Mouse (Mus musculus) spleen, postnatal 4 days (tissue): ENCODE measurements at regions not wholly inside any gene's neighbourhood (a gene's known extent, or its start where the extent isn't known, plus 50 kb on each side); places are given as distances from the start of the nearest gene placed in this dataset.

Experiments used
- DNase-seq, 2 experiments: peaks; one replicate each; pipeline ENCODE4 v3.0.0; 2022; ENCODE audit warnings: low spot score in 2 of 2

- no peak for DNase-seq
Observed at GRCm38 (mm10) chr6:81323690-81324089, 599.8 kb upstream of the Gcfc2 start.

- no peak for DNase-seq
Observed at GRCm38 (mm10) chr6:81363969-81364529, 559.4 kb upstream of the Gcfc2 start.

GRCm38 (mm10) chr6:81388484-81388883, 535.0 kb upstream of the Gcfc2 start:
- no peak for DNase-seq

GRCm38 (mm10) chr6:81403122-81403521, 520.3 kb upstream of the Gcfc2 start:
- DNase-seq: no peak

GRCm38 (mm10) chr6:81413611-81414010, 509.9 kb upstream of the Gcfc2 start:
- DNase-seq: no peak

- no peak for DNase-seq
Observed at GRCm38 (mm10) chr6:81434745-81435144, 488.7 kb upstream of the Gcfc2 start.

GRCm38 (mm10) chr6:81438951-81439722, 484.3 kb upstream of the Gcfc2 start:
- DNase-seq: no peak

- no peak for DNase-seq
Observed at GRCm38 (mm10) chr6:81441396-81441795, 482.1 kb upstream of the Gcfc2 start.

- no peak for DNase-seq
Observed at GRCm38 (mm10) chr6:81446019-81446800, 477.3 kb upstream of the Gcfc2 start.

GRCm38 (mm10) chr6:81447701-81448100, 475.8 kb upstream of the Gcfc2 start:
- no peak for DNase-seq

GRCm38 (mm10) chr6:81448366-81448765, 475.1 kb upstream of the Gcfc2 start:
- DNase-seq: no peak

- DNase-seq: no peak
Observed at GRCm38 (mm10) chr6:81461095-81461494, 462.4 kb upstream of the Gcfc2 start.

GRCm38 (mm10) chr6:81464442-81464841, 459.0 kb upstream of the Gcfc2 start:
- DNase-seq: no peak

GRCm38 (mm10) chr6:81466536-81466935, 456.9 kb upstream of the Gcfc2 start:
- no peak for DNase-seq

- DNase-seq: no peak
Observed at GRCm38 (mm10) chr6:81471340-81471955, 452.0 kb upstream of the Gcfc2 start.

GRCm38 (mm10) chr6:81472506-81472905, 451.0 kb upstream of the Gcfc2 start:
- no peak for DNase-seq

- DNase-seq: no peak
Observed at GRCm38 (mm10) chr6:81474786-81475185, 448.7 kb upstream of the Gcfc2 start.

GRCm38 (mm10) chr6:81487006-81487405, 436.5 kb upstream of the Gcfc2 start:
- no peak for DNase-seq

GRCm38 (mm10) chr6:81496239-81496638, 427.2 kb upstream of the Gcfc2 start:
- no peak for DNase-seq

- DNase-seq: no peak
Observed at GRCm38 (mm10) chr6:81517185-81517584, 406.3 kb upstream of the Gcfc2 start.

GRCm38 (mm10) chr6:81562260-81562659, 361.2 kb upstream of the Gcfc2 start:
- no peak for DNase-seq

- no peak for DNase-seq
Observed at GRCm38 (mm10) chr6:81563192-81563591, 360.3 kb upstream of the Gcfc2 start.
